Mouse (Mus musculus): ENCODE results near the gene Tpmt. TPM values are rescaled to one million over a fixed set of nuclear protein-coding genes. Genes with fewer than 3 reads are reported as not detected.

Gene Tpmt
- polyA plus RNA-seq, 1 experiment from 2014 or later, result 11.5 TPM

DNA sequence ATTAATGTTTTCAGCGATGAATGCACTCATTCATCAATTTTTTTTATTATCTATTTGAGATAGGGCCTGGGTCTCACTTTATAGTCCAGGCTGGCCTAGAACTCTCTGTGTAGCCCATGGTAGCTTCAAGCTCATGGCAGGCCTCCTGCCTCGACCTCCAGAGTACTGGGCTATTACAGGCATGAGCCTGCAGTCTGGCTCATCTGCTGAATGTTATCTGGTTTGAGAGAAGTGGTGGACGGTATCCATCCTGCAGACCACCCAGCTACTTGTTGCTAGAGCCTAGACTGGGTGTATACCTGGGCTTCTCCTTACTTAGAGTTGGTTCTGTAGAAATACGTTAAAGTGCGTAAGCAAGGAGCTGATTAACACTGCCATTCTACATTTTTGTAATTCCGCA lies 22.5 kb upstream of the Tpmt start:
- WGBS (ENCODE audit: insufficient replicate concordance), result 77% methylated on average over 6 of the region's 6 CpGs
- Histone ChIP-seq H3K4me3 (replicated peaks) (no peak overlapping the region), H3K9me3 (replicated peaks) (no peaks in the 10 kb centered on the region), H3K27ac (replicated peaks) (no peak overlapping the region), H3K36me3 (replicated peaks) (0 out of 2 replicates have a peak, but pooled peaks cover 5% of the 10 kb centered on the region), H3K4me2 (no peak overlapping the region), H3K4me1 (replicated peaks) (no peaks in the 10 kb centered on the region), H3K27me3 (no peaks in the 10 kb centered on the region), H3K9ac (no peak overlapping the region)
- ATAC-seq (ENCODE audit: insufficient read depth), result no peak

DNA sequence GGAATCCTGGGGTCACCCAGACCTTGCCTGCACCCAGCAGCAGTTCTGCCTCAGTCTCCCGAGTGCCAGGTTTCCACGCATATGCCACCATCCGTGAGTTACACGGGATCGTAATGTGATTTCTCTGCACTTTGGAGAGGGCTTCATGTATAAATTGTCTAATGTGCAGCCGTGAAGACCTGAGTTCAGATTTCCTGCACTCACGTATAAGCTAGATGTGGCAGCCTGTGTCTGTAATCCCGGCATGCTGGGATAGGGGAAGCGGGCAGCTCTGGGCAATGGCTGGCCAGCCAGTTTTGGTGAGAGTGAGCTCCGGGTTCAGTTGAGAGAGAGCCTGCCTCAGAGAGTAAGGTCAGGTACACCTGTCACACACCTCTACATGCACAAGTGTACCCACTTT lies 22.0 kb upstream of the Tpmt start:
- Histone ChIP-seq H3K4me3 (replicated peaks) (no peak overlapping the region), H3K4me1 (replicated peaks) (no peaks in the 10 kb centered on the region), H3K27me3 (no peaks in the 10 kb centered on the region), H3K9ac (no peak overlapping the region), H3K27ac (replicated peaks) (no peak overlapping the region), H3K4me2 (no peak overlapping the region), H3K9me3 (replicated peaks) (no peaks in the 10 kb centered on the region), H3K36me3 (replicated peaks) (0 out of 2 replicates have a peak, but pooled peaks cover 5% of the 10 kb centered on the region)
- 82% methylated on average over 10 of the region's 10 CpGs for WGBS (ENCODE audit: insufficient replicate concordance)
- ATAC-seq (ENCODE audit: insufficient read depth), result no peak

DNA sequence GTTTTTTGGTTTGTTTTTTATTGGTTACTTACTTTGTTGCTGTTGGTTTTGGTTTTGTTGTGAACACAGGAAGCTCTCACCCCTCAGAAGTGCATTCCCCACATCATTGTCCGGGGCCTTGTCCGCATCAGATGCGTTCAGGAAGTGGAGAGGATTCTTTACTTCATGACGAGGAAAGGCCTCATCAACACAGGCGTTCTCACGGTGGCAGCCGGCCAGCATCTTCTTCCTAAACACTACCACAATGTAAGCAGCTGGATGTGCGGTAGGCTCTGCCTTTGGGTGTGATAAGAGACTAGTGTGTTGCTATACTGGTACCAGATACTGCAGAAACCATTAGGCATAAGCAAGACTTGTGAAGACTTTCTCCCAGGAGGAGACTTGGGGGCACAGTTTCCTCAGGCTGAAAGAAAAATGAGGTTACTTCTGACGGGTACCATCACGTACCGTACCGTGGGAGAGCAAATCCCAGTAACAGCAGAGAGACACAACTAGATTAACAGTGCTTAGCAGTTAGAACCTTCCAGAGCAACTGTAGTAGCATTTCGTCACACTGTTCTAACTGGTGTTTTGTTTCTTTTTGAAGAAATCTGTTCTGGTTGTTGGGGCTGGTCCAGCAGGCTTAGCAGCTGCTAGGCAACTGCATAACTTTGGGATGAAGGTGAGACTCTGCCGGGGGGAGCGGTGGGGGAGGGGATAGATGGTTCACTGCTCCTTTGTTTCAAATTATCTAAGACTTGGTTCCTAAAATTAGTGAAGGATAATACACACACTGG lies 19.6 kb upstream of the Tpmt start:
- no peak for ATAC-seq (ENCODE audit: insufficient read depth)
- H3K4me2 ChIP-seq, result no peak overlapping the region
- no peak overlapping the region for H3K9ac ChIP-seq

DNA sequence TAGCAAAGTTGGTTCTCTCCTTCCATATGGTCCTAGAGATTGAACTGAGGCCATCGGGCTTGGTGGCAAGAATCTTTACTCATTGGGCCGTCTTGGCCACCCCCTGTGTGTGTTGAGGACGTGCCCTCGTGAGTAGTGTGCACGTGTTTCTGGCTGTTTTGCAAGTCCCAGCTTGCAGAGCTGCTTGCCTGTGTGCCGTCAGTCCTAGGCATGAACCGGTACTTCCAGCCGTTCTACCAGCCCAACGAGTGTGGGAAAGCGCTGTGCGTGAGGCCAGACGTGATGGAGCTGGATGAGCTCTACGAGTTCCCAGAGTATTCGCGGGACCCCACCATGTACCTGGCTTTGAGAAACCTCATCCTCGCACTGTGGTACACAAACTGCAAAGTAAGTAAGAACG lies 18.2 kb upstream of the Tpmt start:
- no peaks in the 10 kb centered on the region for H3K27me3 ChIP-seq
- H3K4me3 ChIP-seq (replicated peaks), result no peak overlapping the region
- no peak for ATAC-seq (ENCODE audit: insufficient read depth)
- H3K4me2 ChIP-seq, result no peak overlapping the region
- H3K9ac ChIP-seq, result no peak overlapping the region
- no peak overlapping the region for H3K27ac ChIP-seq (replicated peaks)
- H3K36me3 ChIP-seq (replicated peaks), result peaks cover 25% of the 10 kb centered on the region; the same call in 1 of the 2 replicates
- 81% methylated on average over 17 of the region's 17 CpGs for WGBS (ENCODE audit: insufficient replicate concordance)
- H3K9me3 ChIP-seq (replicated peaks), result no peaks in the 10 kb centered on the region
- no peaks in the 10 kb centered on the region for H3K4me1 ChIP-seq (replicated peaks)

More for the DNA sequence above, 19.6 kb upstream of the Tpmt start:
- no peaks in the 10 kb centered on the region for H3K27me3 ChIP-seq
- H3K4me1 ChIP-seq (replicated peaks), result no peaks in the 10 kb centered on the region
- H3K4me3 ChIP-seq (replicated peaks), result no peak overlapping the region
- no peak overlapping the region for H3K27ac ChIP-seq (replicated peaks)
- H3K36me3 ChIP-seq (replicated peaks), result peaks cover 16% of the 10 kb centered on the region; the same call in 1 of the 2 replicates
- no peaks in the 10 kb centered on the region for H3K9me3 ChIP-seq (replicated peaks)
- WGBS (ENCODE audit: insufficient replicate concordance), result 72% methylated on average over 15 of the region's 15 CpGs

DNA sequence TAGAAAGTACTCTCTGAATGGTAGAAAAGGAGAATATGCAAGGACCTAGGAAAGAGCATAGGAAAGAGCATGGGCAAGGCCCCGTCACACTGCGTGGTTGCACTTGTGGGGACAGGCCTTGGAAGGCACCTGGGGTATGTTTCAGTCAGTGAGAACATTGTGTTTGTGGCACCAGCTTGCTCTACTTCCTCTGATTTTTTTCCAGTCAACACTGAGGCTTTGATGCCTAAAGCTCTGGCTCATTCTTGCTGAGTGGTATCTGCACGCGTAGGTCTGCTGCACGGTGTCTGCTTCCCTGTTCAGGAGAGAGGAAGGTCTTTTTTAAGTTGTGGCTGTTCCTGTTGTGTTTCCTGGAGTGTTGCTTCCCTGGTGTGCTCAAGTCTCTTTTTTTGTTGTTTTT lies 12.2 kb upstream of the Tpmt start:
- no peak overlapping the region for H3K9ac ChIP-seq
- H3K4me3 ChIP-seq (replicated peaks), result no peak overlapping the region
- no peaks in the 10 kb centered on the region for H3K9me3 ChIP-seq (replicated peaks)
- H3K36me3 ChIP-seq (replicated peaks), result peaks cover 21% of the 10 kb centered on the region; the same call in 1 of the 2 replicates
- H3K4me2 ChIP-seq, result no peak overlapping the region
- no peak for ATAC-seq (ENCODE audit: insufficient read depth)
- no peaks in the 10 kb centered on the region for H3K4me1 ChIP-seq (replicated peaks)
- no peak overlapping the region for H3K27ac ChIP-seq (replicated peaks)
- no peaks in the 10 kb centered on the region for H3K27me3 ChIP-seq
- 82% methylated on average over 5 of the region's 5 CpGs for WGBS (ENCODE audit: insufficient replicate concordance)

DNA sequence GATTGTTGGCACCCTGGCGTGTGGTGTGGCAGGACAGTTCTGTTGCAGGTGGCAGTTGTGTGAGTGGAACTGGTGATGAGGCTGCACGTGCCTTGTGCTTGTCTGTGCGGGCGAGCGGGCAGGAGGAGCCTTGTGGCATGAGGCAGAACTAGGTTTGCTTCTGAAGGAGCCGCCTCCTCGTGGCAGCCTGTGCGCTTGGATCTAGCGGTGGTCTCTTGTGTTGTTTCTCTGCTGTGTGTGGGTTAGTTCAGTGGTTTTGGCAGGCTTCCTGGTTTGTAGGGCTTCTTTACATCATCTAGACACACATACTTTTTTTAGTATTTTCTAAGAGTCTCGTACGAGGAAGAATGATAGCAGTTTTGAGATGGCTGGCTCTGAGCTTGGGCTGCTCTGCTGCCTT lies 11.6 kb upstream of the Tpmt start:
- Histone ChIP-seq H3K27ac (replicated peaks) (no peak overlapping the region), H3K9ac (no peak overlapping the region), H3K9me3 (replicated peaks) (no peaks in the 10 kb centered on the region), H3K4me2 (no peak overlapping the region), H3K4me3 (replicated peaks) (no peak overlapping the region), H3K36me3 (replicated peaks) (peaks cover 20% of the 10 kb centered on the region; the same call in 1 of the 2 replicates), H3K4me1 (replicated peaks) (no peaks in the 10 kb centered on the region), H3K27me3 (no peaks in the 10 kb centered on the region)
- no peak for ATAC-seq (ENCODE audit: insufficient read depth)
- WGBS (ENCODE audit: insufficient replicate concordance), result 72% methylated on average over 11 of the region's 11 CpGs

DNA sequence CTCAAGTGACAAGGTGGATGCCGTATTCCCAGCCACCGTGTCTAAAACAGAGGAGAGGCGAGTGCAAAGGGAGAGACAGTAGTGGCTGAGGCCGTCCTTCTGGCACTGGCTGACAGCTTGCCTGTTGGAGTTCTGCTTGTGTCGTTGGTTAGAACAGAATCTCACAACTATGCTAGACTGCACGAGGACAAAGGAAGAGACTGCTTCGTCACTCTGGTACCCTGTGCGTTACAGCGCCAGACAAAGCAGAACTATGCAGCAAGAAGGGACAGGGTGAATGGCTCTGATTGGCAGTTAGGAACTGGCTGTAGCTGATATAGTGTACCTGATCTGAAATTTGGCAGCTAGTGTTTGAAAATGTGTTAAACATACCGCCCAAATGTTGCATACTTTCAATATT lies 9.4 kb upstream of the Tpmt start:
- WGBS (ENCODE audit: insufficient replicate concordance), result 69% methylated on average over 10 of the region's 10 CpGs
- Histone ChIP-seq H3K4me2 (no peak overlapping the region), H3K4me1 (replicated peaks) (no peaks in the 10 kb centered on the region), H3K27ac (replicated peaks) (no peak overlapping the region), H3K9me3 (replicated peaks) (no peaks in the 10 kb centered on the region), H3K36me3 (replicated peaks) (0 out of 2 replicates have a peak, but pooled peaks cover 12% of the 10 kb centered on the region), H3K4me3 (replicated peaks) (no peak overlapping the region), H3K9ac (no peak overlapping the region), H3K27me3 (no peaks in the 10 kb centered on the region)
- ATAC-seq (ENCODE audit: insufficient read depth), result no peak

DNA sequence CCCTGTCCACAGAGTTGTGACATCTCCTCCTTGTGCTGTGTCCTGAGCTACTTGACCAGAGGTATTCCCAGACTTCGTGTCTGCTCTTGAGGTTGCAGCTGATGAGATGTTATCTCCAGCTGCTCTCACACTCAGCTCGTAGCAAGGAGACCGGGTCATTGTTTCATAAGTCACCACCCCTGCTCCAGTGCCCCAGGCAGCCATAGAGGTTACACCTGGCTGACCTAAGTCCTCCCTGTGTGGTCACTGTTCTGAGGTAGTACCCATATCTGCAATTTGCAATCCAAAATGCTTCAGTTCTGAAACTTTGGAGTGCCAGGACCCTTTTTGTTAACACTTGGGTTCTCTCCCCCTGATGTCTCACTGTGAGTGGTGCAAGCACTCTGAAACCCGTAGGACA lies 5.5 kb upstream of the Tpmt start:
- peaks cover 4% of the 10 kb centered on the region; the same call in 1 of the 2 replicates for H3K36me3 ChIP-seq (replicated peaks)
- no peak overlapping the region for H3K27ac ChIP-seq (replicated peaks)
- H3K9ac ChIP-seq, result no peak overlapping the region
- H3K9me3 ChIP-seq (replicated peaks), result no peaks in the 10 kb centered on the region
- H3K4me1 ChIP-seq (replicated peaks), result no peaks in the 10 kb centered on the region
- no peak overlapping the region for H3K4me2 ChIP-seq
- H3K27me3 ChIP-seq, result peaks cover 9% of the 10 kb centered on the region; the same call in 1 of the 2 replicates
- 54% methylated on average over 4 of the region's 4 CpGs for WGBS (ENCODE audit: insufficient replicate concordance)
- H3K4me3 ChIP-seq (replicated peaks), result no peak overlapping the region
- no peak for ATAC-seq (ENCODE audit: insufficient read depth)

DNA sequence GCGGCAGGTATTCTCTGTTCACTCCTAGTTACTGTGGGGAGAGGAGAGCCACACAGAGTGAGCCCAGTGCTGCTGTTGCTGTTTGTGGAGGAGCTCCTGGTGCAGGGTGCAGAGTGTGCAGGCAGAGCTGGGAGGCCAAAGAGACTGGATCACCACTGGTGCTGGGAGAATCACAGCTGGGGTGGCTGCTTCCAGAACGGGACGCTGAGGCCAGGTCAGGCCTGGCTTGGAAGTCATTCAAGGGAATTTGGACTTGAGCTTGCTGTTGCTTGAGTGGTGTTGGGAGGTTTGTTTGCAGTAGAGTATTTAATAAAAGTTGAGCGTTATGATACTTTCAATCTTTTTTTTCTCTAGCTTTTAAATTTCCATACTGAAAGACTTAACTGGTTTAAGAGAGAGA lies 3.5 kb upstream of the Tpmt start:
- peaks cover 18% of the 10 kb centered on the region for H3K4me1 ChIP-seq (replicated peaks)
- H3K4me2 ChIP-seq, result no peak overlapping the region
- no peak overlapping the region for H3K9ac ChIP-seq
- peaks cover 25% of the 10 kb centered on the region for H3K27me3 ChIP-seq
- no peak overlapping the region for H3K27ac ChIP-seq (replicated peaks)
- 80% methylated on average over 4 of the region's 4 CpGs for WGBS (ENCODE audit: insufficient replicate concordance)
- H3K4me3 ChIP-seq (replicated peaks), result no peak overlapping the region
- ATAC-seq (ENCODE audit: insufficient read depth), result no peak
- no peaks in the 10 kb centered on the region for H3K9me3 ChIP-seq (replicated peaks)
- H3K36me3 ChIP-seq (replicated peaks), result peaks cover 4% of the 10 kb centered on the region; the same call in 1 of the 2 replicates

DNA sequence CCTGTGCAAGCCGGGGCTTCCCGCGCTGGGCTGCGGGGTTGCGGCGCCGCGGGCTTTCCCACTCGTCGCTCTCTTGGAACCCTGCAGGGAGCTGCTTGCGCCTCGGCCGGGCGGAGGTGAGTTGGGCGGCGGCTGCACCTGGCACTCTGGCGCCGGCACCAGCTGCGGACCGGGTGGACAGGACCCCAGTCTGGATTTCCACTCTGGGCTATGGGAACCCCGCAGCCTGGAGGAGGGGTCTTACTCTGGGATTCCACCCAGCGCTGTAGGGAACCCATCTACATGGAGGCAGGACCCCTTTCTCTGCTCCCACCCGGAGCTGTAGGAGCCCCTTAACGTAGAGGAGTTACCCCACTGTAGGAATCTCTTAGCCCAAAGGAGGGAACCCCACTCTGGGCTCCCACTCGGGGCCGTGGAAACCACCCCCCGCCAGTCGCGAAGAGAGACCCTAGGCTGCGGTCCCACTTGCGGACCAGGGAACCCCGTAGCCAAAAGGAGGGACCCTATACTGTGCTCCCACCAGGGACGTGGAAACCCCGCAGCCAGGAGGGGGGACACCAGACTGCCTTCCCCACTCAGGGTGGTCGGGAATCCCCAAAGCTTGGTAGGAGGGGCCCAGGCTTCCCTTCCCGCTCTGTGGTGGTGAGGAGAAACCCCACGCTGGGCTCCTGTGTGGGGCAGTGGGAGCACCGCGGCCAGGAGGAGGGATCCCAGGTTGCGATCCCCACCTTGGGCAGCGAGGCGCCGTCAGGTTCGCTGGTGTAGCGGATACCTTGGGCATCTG lies 512 bp downstream of the Tpmt start:
- ATAC-seq (ENCODE audit: insufficient read depth), result peak; percentile 12; the same call in 1 of the 2 replicates
- Histone ChIP-seq H3K36me3 (replicated peaks) (no peaks in the 10 kb centered on the region; the same call in 1 of the 2 replicates), H3K9me3 (replicated peaks) (no peaks in the 10 kb centered on the region), H3K4me3 (replicated peaks) (peak overlapping the region; percentile 74), H3K27me3 (peaks cover 25% of the 10 kb centered on the region), H3K4me1 (replicated peaks) (peaks cover 30% of the 10 kb centered on the region), H3K4me2 (peak overlapping the region; percentile 93), H3K27ac (replicated peaks) (0 out of 2 replicates have a peak overlapping the region, but pooled peaks have one; percentile 20), H3K9ac (peak overlapping the region; percentile 65)
- WGBS (ENCODE audit: insufficient replicate concordance), result 1% methylated on average over 45 of the region's 45 CpGs

DNA sequence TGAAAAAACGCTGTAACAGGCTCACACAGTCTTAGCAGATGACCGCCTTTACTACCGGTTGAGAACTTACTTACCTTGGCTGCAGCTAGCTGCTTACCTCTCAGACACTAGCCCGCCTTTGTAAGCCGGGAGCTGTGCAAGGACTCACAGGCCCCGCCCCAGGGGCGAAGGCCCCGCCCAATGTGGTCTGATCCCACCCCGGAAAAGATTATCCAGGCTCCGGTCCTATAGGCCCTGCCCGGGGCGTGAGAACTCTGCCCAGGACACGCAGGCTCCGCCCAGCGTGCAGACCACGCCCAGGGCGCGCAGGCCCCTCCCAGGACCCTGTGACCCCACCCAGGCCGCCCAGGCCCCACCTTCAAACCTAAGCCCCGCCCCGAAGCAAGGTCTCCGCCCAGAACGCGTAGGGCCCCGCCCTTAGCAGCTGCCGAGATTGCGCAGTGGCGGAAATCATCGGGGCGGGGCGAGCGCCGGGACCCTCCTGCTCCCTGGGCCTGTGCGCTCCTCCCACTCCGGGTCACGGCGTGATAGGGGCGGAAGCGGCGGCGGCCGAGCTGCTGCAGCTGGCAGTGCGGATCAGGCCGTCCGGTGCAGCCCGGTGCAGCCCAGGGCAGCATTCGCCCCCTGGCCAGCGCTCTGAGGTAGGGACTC lies 1.4 kb downstream of the Tpmt start, which contains the start of gene Kdm1b:
Kdm1b (plus strand) TSS at position 470 of the 651 bp plus-strand sequence.
- no peaks in the 10 kb centered on the region for H3K36me3 ChIP-seq (replicated peaks)
- peak within 1 kb of the TSS; percentile 65 for H3K9ac ChIP-seq
- H3K9me3 ChIP-seq (replicated peaks), result no peaks in the 10 kb centered on the region
- H3K4me1 ChIP-seq (replicated peaks), result peaks cover 30% of the 10 kb centered on the region
- H3K27ac ChIP-seq (replicated peaks), result 0 out of 2 replicates have a peak within 1 kb of the TSS, but pooled peaks have one; percentile 20
- H3K4me3 ChIP-seq (replicated peaks), result peak within 1 kb of the TSS; percentile 74
- peak within 1 kb of the TSS; percentile 93 for H3K4me2 ChIP-seq
- under 1% methylated on average over 48 of the region's 48 CpGs for WGBS (ENCODE audit: insufficient replicate concordance)
- peaks cover 25% of the 10 kb centered on the region for H3K27me3 ChIP-seq
- peak; percentile 93 for ATAC-seq (ENCODE audit: insufficient read depth)
